In genomic region chr1:119054468-119054867, GRCm38 (mm10) we compare ENCODE assay signal across 10 mouse cellular contexts. TPM values are rescaled to one million over a fixed set of nuclear protein-coding genes. Genes with fewer than 3 reads are reported as not detected.
DNase-seq lines count a peak whose midpoint lies in the region; ATAC-seq and TF ChIP-seq lines count a peak whose summit lies in the region.
"Had no signal": no experiment of that assay in that cellular context is flagged by ENCODE, and none has a peak within 500 bp of the region (broad histone marks: within the 10 kb centered on the region; RNA-seq: fewer than 3 reads in every experiment).

No protein-coding gene starts in this region.

- peak overlapping the region; percentile 73 for H3K4me2 ChIP-seq in kidney, postnatal 0 days (ENCODE audit: low read length)
- peak overlapping the region; percentile 91 for H3K4me2 ChIP-seq in forebrain, embryonic 13.5 days
- H3K4me2 ChIP-seq in limb, embryonic 15.5 days, result peak overlapping the region; percentile 84

- TF ChIP-seq CTCF in kidney, postnatal 0 days (IDR thresholded peaks at IDR 0.05; ENCODE audit: low read depth), result no peak
- TF ChIP-seq CTCF in cerebellum, adult 2 months (IDR thresholded peaks at IDR 0.05; ENCODE audit: borderline replicate concordance, insufficient read depth, low read depth, low read length), result no peak

- no peak overlapping the region for H3K27ac ChIP-seq in kidney, postnatal 0 days
- no peak overlapping the region for H3K27ac ChIP-seq in forebrain, embryonic 13.5 days
- H3K27ac ChIP-seq in limb, embryonic 15.5 days, result peak overlapping the region; percentile 99
- H3K27ac ChIP-seq in cerebellum, adult 2 months (ENCODE audit: insufficient read depth, low read length), result no peak overlapping the region

- TF ChIP-seq POLR2A in cerebellum, adult 2 months (IDR thresholded peaks at IDR 0.05; ENCODE audit: borderline replicate concordance, insufficient read depth, low read length), result no peak

- no peak for DNase-seq in kidney, postnatal 0 days (ENCODE audit: low spot score)
- no peak for DNase-seq in kidney, postnatal 25 days
- peak; percentile 30 for DNase-seq in retina, postnatal 1 day
- no peak for DNase-seq in cerebellum, adult 2 months
- no peak for DNase-seq in kidney, postnatal 10 days
- DNase-seq: right cerebral cortex, adult 18-20 months had no signal

- ATAC-seq in kidney, postnatal 0 days (replicated peaks; ENCODE audit: low FRiP score, low read depth), result no peak
- ATAC-seq in forebrain, embryonic 13.5 days, result no peak
- ATAC-seq in limb, embryonic 15.5 days (ENCODE audit: insufficient number of reproducible peaks, low FRiP score, low TSS enrichment, low read depth), result no peak
- no peak for ATAC-seq in erythroid progenitor cell, adult 5-6 weeks (replicated peaks; ENCODE audit: low FRiP score, poor library complexity, severe bottlenecking)

- no peaks in the 10 kb centered on the region for H3K36me3 ChIP-seq in kidney, postnatal 0 days (ENCODE audit: insufficient read depth, low read length)
- no peaks in the 10 kb centered on the region for H3K36me3 ChIP-seq in forebrain, embryonic 13.5 days (ENCODE audit: poor library complexity, severe bottlenecking)
- H3K36me3 ChIP-seq in limb, embryonic 15.5 days, result no peaks in the 10 kb centered on the region
- H3K36me3 ChIP-seq: G1E had no signal

- peak overlapping the region; percentile 47; the same call in 1 of the 2 replicates for H3K4me3 ChIP-seq in kidney, postnatal 0 days (replicated peaks; ENCODE audit: low read depth, low read length)
- H3K4me3 ChIP-seq in forebrain, embryonic 13.5 days, result peak overlapping the region; percentile 59
- peak overlapping the region; percentile 70 for H3K4me3 ChIP-seq in limb, embryonic 15.5 days
- H3K4me3 ChIP-seq in cerebellum, adult 2 months (replicated peaks; ENCODE audit: insufficient read depth, low read depth, low read length), result no peak overlapping the region

- H3K9ac ChIP-seq in kidney, postnatal 0 days (ENCODE audit: low read depth, low read length), result no peak overlapping the region
- peak overlapping the region; percentile 84; the same call in 1 of the 2 replicates for H3K9ac ChIP-seq in forebrain, embryonic 13.5 days
- no peak overlapping the region for H3K9ac ChIP-seq in limb, embryonic 15.5 days

- peaks cover 4% of the 10 kb centered on the region; the same call in 1 of the 2 replicates for H3K27me3 ChIP-seq in kidney, postnatal 0 days (ENCODE audit: insufficient read depth, low read length)
- peaks cover 19% of the 10 kb centered on the region for H3K27me3 ChIP-seq in forebrain, embryonic 13.5 days
- no peaks in the 10 kb centered on the region for H3K27me3 ChIP-seq in limb, embryonic 15.5 days
- H3K27me3 ChIP-seq in cerebellum, adult 2 months (ENCODE audit: control insufficient read depth, insufficient read depth, low read length), result peaks cover 5% of the 10 kb centered on the region; the same call in 1 of the 2 replicates

- peaks cover 4% of the 10 kb centered on the region; the same call in 1 of the 2 replicates for H3K4me1 ChIP-seq in kidney, postnatal 0 days (replicated peaks; ENCODE audit: insufficient read depth, low read length)
- H3K4me1 ChIP-seq in forebrain, embryonic 13.5 days, result peaks cover 56% of the 10 kb centered on the region
- peaks cover 48% of the 10 kb centered on the region for H3K4me1 ChIP-seq in limb, embryonic 15.5 days
- peaks cover 8% of the 10 kb centered on the region; the same call in 1 of the 2 replicates for H3K4me1 ChIP-seq in cerebellum, adult 2 months (ENCODE audit: control insufficient read depth, insufficient read depth, low read length)

- no peaks in the 10 kb centered on the region for H3K9me3 ChIP-seq in kidney, postnatal 0 days (replicated peaks; ENCODE audit: low read length)
- no peaks in the 10 kb centered on the region; the same call in 1 of the 2 replicates for H3K9me3 ChIP-seq in forebrain, embryonic 13.5 days (replicated peaks)
- no peaks in the 10 kb centered on the region for H3K9me3 ChIP-seq in limb, embryonic 15.5 days

- 44% methylated on average over 6 of the region's 6 CpGs for WGBS in kidney, postnatal 0 days
- WGBS in forebrain, embryonic 13.5 days, result 10% methylated on average over 6 of the region's 6 CpGs
- WGBS in limb, embryonic 15.5 days, result 21% methylated on average over 6 of the region's 6 CpGs
- WGBS in cerebellum, adult 2 months, result 41% methylated on average over 6 of the region's 6 CpGs

RNA-seq across cellular contexts. Expression of gene Gli2, which starts 1.0 kb away (rescaled TPM):
- polyA plus RNA-seq in kidney, postnatal 0 days (2015; fragmentation: Nextera tagmentation; extraction: Ambion mirVana), result 2.6 and 4.2 TPM in 2 replicates
- polyA plus RNA-seq in forebrain, embryonic 13.5 days (2015; fragmentation: Nextera tagmentation; extraction: Ambion mirVana), result 5.6 and 6.5 TPM in 2 replicates
- polyA plus RNA-seq in limb, embryonic 15.5 days (2015; fragmentation: Nextera tagmentation; extraction: Ambion mirVana), result 14.5 and 15.7 TPM in 2 replicates
- polyA plus RNA-seq in cerebellum, adult 2 months (2012; rRNA removed), result 2.4 and 2.7 TPM in 2 replicates
- not detected in 2 replicates for total RNA-seq in erythroid progenitor cell, adult 5-6 weeks (2015; ENCODE audit: low replicate concordance)
- not detected in 2 replicates for total RNA-seq in erythroid progenitor cell, adult 5-6 weeks (2017; ENCODE audit: low replicate concordance)
- polyA plus RNA-seq: G1E had no signal
